14 mouse cellular contexts compared by ENCODE assay signal in the genomic region with DNA sequence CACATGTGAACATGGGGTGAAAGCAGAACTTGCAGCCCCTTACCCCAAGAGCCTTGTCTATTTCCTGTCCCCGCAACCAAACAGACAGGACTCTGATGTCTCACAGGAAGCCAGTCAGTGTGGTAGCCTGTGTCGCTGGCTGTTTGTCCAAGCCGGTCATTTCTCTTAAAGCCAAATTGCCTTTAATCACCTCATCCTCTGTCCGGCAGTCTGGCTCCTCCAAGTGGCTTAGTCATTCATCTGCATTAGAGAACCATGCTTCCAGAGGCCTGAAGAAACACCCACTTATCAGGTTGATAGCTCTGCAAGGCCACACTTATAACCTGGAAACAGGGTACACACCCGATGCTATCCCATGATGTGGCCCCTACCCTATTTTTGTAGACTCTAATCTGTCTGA. TPM values are rescaled to one million over a fixed set of nuclear protein-coding genes. Genes with fewer than 3 reads are reported as not detected.
"Had no signal": no experiment of that assay in that cellular context is flagged by ENCODE, and none has a peak within 500 bp of the region (broad histone marks: within the 10 kb centered on the region; RNA-seq: fewer than 3 reads in every experiment).

No protein-coding gene starts in this region.

- H3K4me3 ChIP-seq: limb, embryonic 12.5 days; midbrain, embryonic 10.5 days; midbrain, embryonic 15.5 days; neural tube, embryonic 13.5 days; stomach, embryonic 15.5 days had no signal

- H3K9me3 ChIP-seq: limb, embryonic 12.5 days; midbrain, embryonic 10.5 days; midbrain, embryonic 15.5 days; neural tube, embryonic 13.5 days; stomach, embryonic 15.5 days had no signal

- H3K4me2 ChIP-seq: limb, embryonic 12.5 days; midbrain, embryonic 15.5 days; neural tube, embryonic 13.5 days; stomach, embryonic 15.5 days had no signal

- H3K27ac ChIP-seq: limb, embryonic 12.5 days; liver, embryonic 14.5 days; midbrain, embryonic 10.5 days; midbrain, embryonic 15.5 days; neural tube, embryonic 13.5 days; stomach, embryonic 15.5 days had no signal

- ATAC-seq: midbrain, embryonic 15.5 days had no signal

- H3K27me3 ChIP-seq: midbrain, embryonic 15.5 days; neural tube, embryonic 13.5 days had no signal

- H3K9ac ChIP-seq: limb, embryonic 12.5 days; liver, embryonic 14.5 days; midbrain, embryonic 15.5 days; neural tube, embryonic 13.5 days; stomach, embryonic 15.5 days had no signal

- DNase-seq: kidney, adult 2 months; kidney, postnatal 36 days; lung, adult 2 months; lung, postnatal 10 days; lung, postnatal 4 days; right cerebral cortex, postnatal 14 days; thymus, postnatal 36 days had no signal

- H3K36me3 ChIP-seq: limb, embryonic 12.5 days; midbrain, embryonic 10.5 days; midbrain, embryonic 15.5 days; neural tube, embryonic 13.5 days; stomach, embryonic 15.5 days had no signal

- H3K4me1 ChIP-seq: limb, embryonic 12.5 days; stomach, embryonic 15.5 days had no signal

RNA-seq across cellular contexts. Expression of gene Col9a3, which starts 35.4 kb away (rescaled TPM):
- total RNA-seq: liver, adult 2 months had no signal
